Mouse (Mus musculus) midbrain, embryonic 13.5 days (tissue): ENCODE data around the gene Phip. TPM values are rescaled to one million over a fixed set of nuclear protein-coding genes. Genes with fewer than 3 reads are reported as not detected.

Source experiments
- ATAC-seq: fragments of 200-750 bp; cut with Nextera tagmentation; 2 replicates; pipeline ENCODE4 v1.8.0; 2017; ENCODE audit warnings: mild to moderate bottlenecking, moderate TSS enrichment, moderate library complexity
- H3K27ac ChIP-seq: fragments of 300-500 bp; sonication (generic); 2 replicates; pipeline ENCODE4 v1.5.1; 2015; ENCODE audit warnings: inconsistent platforms, mild to moderate bottlenecking, moderate library complexity
- H3K27me3 ChIP-seq: fragments of 300-500 bp; sonication (generic); 2 replicates; pipeline ENCODE4 v1.6.1; 2015; ENCODE audit warnings: mild to moderate bottlenecking, inconsistent platforms
- H3K36me3 ChIP-seq: fragments of 300-500 bp; sonication (generic); 2 replicates; pipeline ENCODE4 v1.6.1; 2015; ENCODE audit warnings: mild to moderate bottlenecking, inconsistent platforms
- H3K4me1 ChIP-seq: fragments of 300-500 bp; sonication (generic); replicated peaks from 2 replicates; pipeline ENCODE4 v1.6.1; 2015; ENCODE audit warnings: inconsistent platforms
- H3K4me2 ChIP-seq: fragments of 300-500 bp; sonication (generic); replicated peaks from 2 replicates; pipeline ENCODE4 v1.6.1; 2015; ENCODE audit warnings: moderate library complexity, mild to moderate bottlenecking, inconsistent platforms
- H3K4me3 ChIP-seq: fragments of 300-500 bp; sonication (generic); replicated peaks from 2 replicates; pipeline ENCODE4 v1.5.1; 2015; ENCODE audit warnings: mild to moderate bottlenecking, inconsistent platforms
- H3K9ac ChIP-seq: fragments of 300-500 bp; sonication (generic); replicated peaks from 2 replicates; pipeline ENCODE4 v1.6.1; 2015; ENCODE audit warnings: mild to moderate bottlenecking, inconsistent platforms
- H3K9me3 ChIP-seq: fragments of 300-500 bp; sonication (generic); 2 replicates; pipeline ENCODE4 v1.6.1; 2016; ENCODE audit warnings: mild to moderate bottlenecking, inconsistent platforms
- WGBS: fragments of 180-500 bp; shearing (Covaris S2); methylation state at CpG from one replicate; pipeline ENCODE4 v1.1.7; 2015; 5-methylcytosine and 5-hydroxymethylcytosine counted together
- polyA plus RNA-seq: library from polyadenylated mRNA; unstranded; fragments of >200 nt; fragmentation: Nextera tagmentation; extraction: Ambion mirVana; gene quantifications from 2 replicates; pipeline ENCODE4 v1.2.1, GENCODE M21; 2015

The Phip gene
- polyA plus RNA-seq, 1 experiment from 2014 or later, result 139 TPM

- ATAC-seq, result no peak
These were observed 148.9 kb downstream of the Phip start for GRCm38 (mm10) chr9:82826426-82826825.

More at GRCm38 (mm10) chr9:82826426-82826825, 148.9 kb downstream of the Phip start:
- Histone ChIP-seq H3K4me3 (no peak overlapping the region), H3K36me3 (no peaks in the 10 kb centered on the region), H3K4me1 (peaks cover 11% of the 10 kb centered on the region), H3K27me3 (no peaks in the 10 kb centered on the region), H3K27ac (no peak overlapping the region), H3K4me2 (no peak overlapping the region), H3K9me3 (no peaks in the 10 kb centered on the region), H3K9ac (no peak overlapping the region)
- WGBS, result 97% methylated on average over 6 of the region's 6 CpGs

Other genes with a start within 250 kb of the Phip start
- 29.2 TPM in 2 replicates for gene Irak1bp1, start 146.0 kb downstream of the Phip start, polyA plus RNA-seq
- 104 and 113 TPM in 2 replicates for gene Hmgn3, start 171.2 kb upstream of the Phip start, polyA plus RNA-seq